Mouse (Mus musculus) cerebellum, postnatal 25 days (tissue): Measurements from ENCODE around the gene Tenm4.
"Not testable (repeated sequence)": the region's sequence is repeated elsewhere in the genome, so short reads cannot be mapped to it uniquely, and the experiment has no call there.

Source experiments
- DNase-seq, 2 experiments: peaks; one replicate each; pipeline ENCODE4 v3.0.0; 2021; ENCODE audit warnings: mixed read lengths in 2 of 2

Gene Tenm4

DNA sequence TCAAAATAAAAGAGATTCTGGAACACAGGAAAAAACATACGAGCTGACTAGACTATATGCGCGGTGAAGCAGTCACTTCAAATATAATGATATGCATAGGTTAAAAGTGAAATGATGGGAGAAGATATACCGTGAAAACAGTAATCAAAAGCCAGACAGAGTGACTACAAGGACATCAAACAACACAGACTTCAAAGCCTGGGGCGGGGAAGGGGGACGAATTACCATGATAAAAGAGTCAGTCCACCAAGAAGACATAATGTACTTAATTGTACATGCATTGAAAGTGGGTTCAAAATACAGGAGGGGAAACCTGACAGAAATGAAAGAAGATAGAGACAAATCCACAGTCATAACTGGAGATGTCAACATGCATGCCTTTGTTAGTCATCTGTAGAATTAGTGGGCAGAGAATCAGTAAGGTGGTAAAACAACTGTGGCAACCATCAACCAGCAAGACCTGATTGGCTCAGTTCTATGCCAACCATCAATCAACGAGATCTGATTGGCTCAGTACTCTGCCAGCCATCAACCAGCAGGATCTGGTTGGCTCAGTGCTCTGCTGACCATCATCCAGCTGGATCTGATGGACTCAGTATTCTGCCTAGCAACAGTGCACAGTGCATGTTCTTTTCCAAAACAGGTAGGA lies 749.5 kb downstream of the Tenm4 start:
- no peak for DNase-seq

DNA sequence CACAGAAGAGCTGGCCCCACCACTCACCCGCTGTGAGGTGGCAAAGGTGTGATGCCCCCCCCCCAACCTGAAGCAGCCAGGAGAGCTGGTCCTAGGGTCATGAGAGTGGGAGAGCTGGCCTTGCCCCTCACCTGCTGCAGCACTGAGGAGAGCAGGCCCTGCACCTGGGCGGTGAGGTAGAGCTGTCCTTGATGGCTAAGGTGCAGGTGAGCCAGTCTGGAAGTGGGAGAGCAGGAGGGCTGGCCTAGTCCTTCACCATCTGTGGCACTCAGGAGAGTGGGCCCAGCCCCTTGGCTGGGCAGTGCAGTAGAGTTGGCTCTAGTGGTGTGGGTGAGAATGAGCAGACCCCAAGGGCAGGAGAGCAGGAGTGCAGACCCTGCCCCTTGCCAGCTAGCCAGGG lies 751.9 kb downstream of the Tenm4 start:
- DNase-seq, result no peak

DNA sequence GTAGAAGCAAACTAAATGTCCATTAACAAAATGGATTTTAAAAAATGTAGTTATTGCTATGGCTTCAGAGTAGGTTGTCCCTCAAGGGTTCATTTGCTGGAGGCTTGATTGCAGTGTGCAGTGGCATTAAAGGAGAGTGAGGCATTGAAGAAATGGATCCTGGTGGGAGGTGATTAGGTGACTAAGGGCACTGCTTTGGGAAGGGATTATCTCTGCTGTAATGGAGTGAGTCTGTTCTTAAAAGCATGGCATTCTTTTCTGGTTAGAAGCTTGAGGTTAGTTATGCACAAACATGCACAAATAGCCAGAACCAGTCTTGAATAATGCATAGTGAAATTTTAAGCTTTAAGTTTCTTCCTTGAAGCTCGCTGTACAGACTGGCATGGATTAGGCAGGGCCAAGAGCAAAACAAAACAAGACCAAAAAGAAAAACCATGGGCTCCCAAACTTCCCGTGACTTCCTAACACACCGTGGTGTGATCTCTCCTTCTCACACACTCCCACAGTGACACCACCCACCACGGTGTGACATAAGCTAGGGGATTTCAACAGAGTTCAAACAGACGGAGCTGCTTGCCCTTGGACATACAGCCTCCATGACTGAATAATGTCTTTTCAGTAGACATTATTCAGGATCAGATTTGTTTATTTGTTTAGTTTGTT lies 772.8 kb downstream of the Tenm4 start:
- DNase-seq, result no peak

DNA sequence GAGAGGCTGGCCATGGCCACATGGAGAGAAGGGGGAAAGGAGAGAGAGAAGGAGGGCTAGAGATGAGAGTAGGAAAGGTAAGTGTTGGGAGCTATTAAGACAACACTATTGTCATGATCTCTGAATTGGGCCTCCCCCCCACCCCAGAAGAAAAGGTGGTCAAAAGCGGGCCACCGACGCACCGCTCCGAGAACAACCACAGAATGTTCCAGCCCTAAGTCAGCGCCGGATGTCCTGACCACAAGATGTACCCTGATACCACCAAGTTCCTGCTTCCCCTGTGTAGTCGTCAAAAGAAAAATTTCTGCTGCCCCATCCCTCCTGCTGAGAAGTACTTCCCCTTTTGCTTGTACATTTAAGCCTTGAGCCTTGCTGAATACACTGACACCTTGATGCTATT lies 775.5 kb downstream of the Tenm4 start:
- not testable (repeated sequence) for DNase-seq

- peak; percentile 91 to 95 for DNase-seq
These were observed 780.4 kb downstream of the Tenm4 start, which contains the start of gene Nars2 for GRCm38 (mm10) chr7:96951281-96952051. TSS of gene Nars2 (plus strand) at chr7:96951505.

- no peak for DNase-seq
These were observed 781.0 kb downstream of the Tenm4 start for GRCm38 (mm10) chr7:96952094-96952493.

GRCm38 (mm10) chr7:96959168-96959567 lies 788.1 kb downstream of the Tenm4 start:
- no peak for DNase-seq
